Mouse (Mus musculus) stomach, embryonic 15.5 days (tissue): ENCODE results near the gene Pmf1. TPM values are rescaled to one million over a fixed set of nuclear protein-coding genes. Genes with fewer than 3 reads are reported as not detected.

Source experiments
- ATAC-seq: fragments of 200-750 bp; cut with Nextera tagmentation; 2 replicates; pipeline ENCODE4 v1.8.0; 2017; ENCODE audit warnings: low read depth, moderate number of reproducible peaks, moderate TSS enrichment; ENCODE audit not compliant: insufficient read depth, low FRiP score
- H3K27ac ChIP-seq: fragments of 300-500 bp; sonication (generic); 2 replicates; pipeline ENCODE4 v1.5.1; 2015; ENCODE audit warnings: mild to moderate bottlenecking, inconsistent platforms
- H3K27me3 ChIP-seq: fragments of 300-500 bp; sonication (generic); replicated peaks from 2 replicates; pipeline ENCODE4 v1.6.1; 2015; ENCODE audit warnings: inconsistent platforms
- H3K36me3 ChIP-seq: fragments of 300-500 bp; sonication (generic); 2 replicates; pipeline ENCODE4 v1.6.1; 2015; ENCODE audit warnings: inconsistent platforms
- H3K4me1 ChIP-seq: fragments of 300-500 bp; sonication (generic); 2 replicates; pipeline ENCODE4 v1.6.1; 2015; ENCODE audit warnings: inconsistent platforms
- H3K4me2 ChIP-seq: fragments of 300-500 bp; sonication (generic); 2 replicates; pipeline ENCODE4 v1.6.1; 2015; ENCODE audit warnings: mild to moderate bottlenecking, inconsistent platforms
- H3K4me3 ChIP-seq: fragments of 300-500 bp; sonication (generic); replicated peaks from 2 replicates; pipeline ENCODE4 v1.5.1; 2015; ENCODE audit warnings: inconsistent platforms
- H3K9ac ChIP-seq: fragments of 300-500 bp; sonication (generic); 2 replicates; pipeline ENCODE4 v1.6.1; 2015; ENCODE audit warnings: inconsistent platforms
- H3K9me3 ChIP-seq: fragments of 300-500 bp; sonication (generic); 2 replicates; pipeline ENCODE4 v1.6.1; 2016; ENCODE audit warnings: inconsistent platforms
- WGBS: fragments of 180-500 bp; shearing (Covaris S2); methylation state at CpG from one replicate; pipeline ENCODE4 v1.1.7; 2015; 5-methylcytosine and 5-hydroxymethylcytosine counted together
- polyA plus RNA-seq: library from polyadenylated mRNA; unstranded; fragments of >200 nt; fragmentation: Nextera tagmentation; extraction: Ambion mirVana; gene quantifications from 2 replicates; pipeline ENCODE4 v1.2.1, GENCODE M21; 2015

Gene Pmf1
- polyA plus RNA-seq, 1 experiment from 2014 or later: 115 TPM

DNA sequence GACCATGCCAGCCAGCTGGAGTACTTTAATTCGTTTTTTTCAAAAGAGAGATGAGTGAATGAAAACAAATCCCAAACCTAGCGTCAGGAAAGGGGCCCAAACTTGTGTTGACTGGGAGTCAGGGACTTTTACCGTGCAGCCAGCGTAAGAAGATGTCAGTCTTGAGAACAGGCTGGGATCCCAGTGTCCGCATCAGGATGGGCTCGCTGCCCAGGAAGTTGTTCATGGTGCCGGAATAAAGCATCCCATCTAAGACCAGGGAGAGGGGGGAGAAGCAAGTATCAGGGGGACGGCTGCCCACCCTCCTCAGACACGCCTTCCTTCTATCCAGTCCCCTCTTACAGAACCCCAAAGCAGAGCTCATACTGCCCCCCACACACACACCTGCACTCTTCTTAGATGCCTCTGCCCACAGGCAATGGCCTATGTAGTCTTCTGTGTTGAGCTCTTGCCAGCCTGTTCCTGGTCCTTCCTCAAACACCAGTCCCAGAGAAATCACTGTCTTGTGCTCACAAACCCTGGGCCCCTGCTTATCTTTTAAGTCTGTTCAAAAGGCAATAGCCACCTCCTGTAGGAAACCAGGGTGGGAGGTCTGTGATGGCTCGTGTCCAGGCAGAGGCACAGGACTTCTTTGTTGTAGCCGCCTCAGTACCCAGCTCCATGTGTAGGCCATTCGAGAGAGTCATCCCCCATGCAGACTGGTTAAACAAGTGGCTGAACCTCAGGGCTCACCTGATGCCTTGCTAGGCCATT is 40.4 kb upstream of the Pmf1 start:
- H3K27ac ChIP-seq: no peak overlapping the region
- H3K4me1 ChIP-seq: peaks cover 38% of the 10 kb centered on the region
- no peak overlapping the region for H3K4me3 ChIP-seq
- no peak overlapping the region for H3K9ac ChIP-seq
- WGBS: 65% methylated on average over 12 of the region's 12 CpGs
- H3K4me2 ChIP-seq: no peak overlapping the region
- H3K27me3 ChIP-seq: no peaks in the 10 kb centered on the region
- ATAC-seq: no peak
- H3K9me3 ChIP-seq: no peaks in the 10 kb centered on the region
- H3K36me3 ChIP-seq: no peaks in the 10 kb centered on the region; the same call in 1 of the 2 replicates

DNA sequence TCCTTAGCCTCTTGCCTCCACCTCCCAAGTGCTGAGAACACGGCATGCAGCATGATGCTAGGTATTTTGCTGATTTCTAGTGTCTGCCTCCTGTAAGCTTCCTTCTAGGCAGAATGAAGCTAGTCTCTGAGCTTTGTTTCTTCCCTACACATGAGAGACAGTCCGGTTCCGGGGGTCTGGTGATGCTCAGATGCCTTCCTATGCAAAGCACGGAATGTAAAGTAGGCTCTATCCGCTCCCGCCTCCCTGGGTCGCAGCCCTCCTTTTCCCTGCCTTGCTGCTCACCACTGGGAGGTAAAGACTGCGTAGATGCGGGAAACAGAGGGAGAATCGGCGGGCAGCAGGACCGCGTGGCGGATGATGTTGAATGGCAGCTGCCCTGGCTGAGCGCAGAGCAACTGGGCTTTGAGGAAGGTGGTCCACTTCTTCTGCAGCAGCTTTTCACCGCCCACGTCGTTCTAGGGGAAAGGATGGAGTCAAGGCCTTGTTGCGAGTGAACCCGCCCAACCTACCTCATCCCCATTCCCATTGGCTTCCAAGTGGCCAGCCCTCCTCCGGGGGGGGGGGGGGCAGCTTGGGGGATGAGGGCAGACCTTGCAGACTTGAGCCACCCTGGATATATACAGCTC is 39.4 kb upstream of the Pmf1 start:
- Histone ChIP-seq H3K27me3 (no peaks in the 10 kb centered on the region), H3K4me1 (peaks cover 30% of the 10 kb centered on the region), H3K4me3 (peak overlapping the region; percentile 28), H3K9me3 (no peaks in the 10 kb centered on the region), H3K36me3 (no peaks in the 10 kb centered on the region; the same call in 1 of the 2 replicates), H3K27ac (peak overlapping the region; percentile 26; the same call in 1 of the 2 replicates), H3K9ac (no peak overlapping the region), H3K4me2 (peak overlapping the region; percentile 53)
- WGBS: 16% methylated on average over 21 of the region's 21 CpGs
- ATAC-seq: no peak

DNA sequence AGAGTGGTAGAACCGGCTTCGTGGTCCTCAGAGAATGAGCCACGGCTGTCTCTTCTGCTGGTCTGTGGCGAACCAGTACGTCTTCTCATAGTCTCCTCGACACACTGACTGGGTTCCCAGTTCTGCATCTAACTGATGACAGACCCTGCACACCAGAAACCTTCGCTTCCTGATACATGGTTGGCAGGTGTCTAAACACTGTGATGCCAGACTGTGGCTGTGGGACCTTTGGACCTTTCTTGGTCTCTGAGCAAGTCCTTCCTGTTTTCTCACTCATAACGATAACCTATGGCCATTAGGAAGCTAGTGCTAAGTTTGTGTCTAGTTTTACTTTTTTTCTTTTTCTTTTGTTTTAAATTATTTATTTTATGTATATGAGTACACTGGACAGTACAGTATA is 38.3 kb upstream of the Pmf1 start:
- Histone ChIP-seq H3K9ac (no peak overlapping the region), H3K9me3 (no peaks in the 10 kb centered on the region), H3K27ac (peak overlapping the region; percentile 48; the same call in 1 of the 2 replicates), H3K4me1 (peaks cover 29% of the 10 kb centered on the region), H3K36me3 (no peaks in the 10 kb centered on the region; the same call in 1 of the 2 replicates), H3K4me3 (no peak overlapping the region), H3K4me2 (no peak overlapping the region), H3K27me3 (no peaks in the 10 kb centered on the region)
- no peak for ATAC-seq
- WGBS: 80% methylated on average over 8 of the region's 8 CpGs

DNA sequence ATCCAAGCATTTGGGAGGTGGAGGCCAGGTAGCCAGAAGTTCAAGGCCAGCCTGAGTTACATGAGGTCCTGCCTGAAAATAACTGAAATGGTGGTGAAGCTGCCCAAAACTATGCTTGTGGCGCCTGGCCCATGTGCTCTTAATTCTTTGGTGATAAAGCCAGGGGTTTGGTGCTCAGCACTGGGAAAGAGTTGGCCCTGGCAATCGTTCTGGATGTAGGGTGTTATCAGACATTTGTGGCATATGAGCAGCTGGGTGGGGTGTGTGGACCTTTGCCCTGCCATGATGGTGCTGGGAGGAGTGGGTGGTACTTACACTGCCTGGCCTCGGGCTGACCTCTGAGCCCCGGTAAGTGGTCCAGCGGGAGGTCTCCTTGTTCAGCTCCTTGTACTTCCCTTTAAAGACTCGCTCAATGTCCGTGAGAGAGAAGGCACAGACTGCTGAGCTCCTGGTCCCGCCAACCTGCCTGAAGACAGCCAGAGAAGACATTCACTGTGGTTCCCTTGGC is 37.6 kb upstream of the Pmf1 start:
- WGBS: 57% methylated on average over 8 of the region's 8 CpGs

DNA sequence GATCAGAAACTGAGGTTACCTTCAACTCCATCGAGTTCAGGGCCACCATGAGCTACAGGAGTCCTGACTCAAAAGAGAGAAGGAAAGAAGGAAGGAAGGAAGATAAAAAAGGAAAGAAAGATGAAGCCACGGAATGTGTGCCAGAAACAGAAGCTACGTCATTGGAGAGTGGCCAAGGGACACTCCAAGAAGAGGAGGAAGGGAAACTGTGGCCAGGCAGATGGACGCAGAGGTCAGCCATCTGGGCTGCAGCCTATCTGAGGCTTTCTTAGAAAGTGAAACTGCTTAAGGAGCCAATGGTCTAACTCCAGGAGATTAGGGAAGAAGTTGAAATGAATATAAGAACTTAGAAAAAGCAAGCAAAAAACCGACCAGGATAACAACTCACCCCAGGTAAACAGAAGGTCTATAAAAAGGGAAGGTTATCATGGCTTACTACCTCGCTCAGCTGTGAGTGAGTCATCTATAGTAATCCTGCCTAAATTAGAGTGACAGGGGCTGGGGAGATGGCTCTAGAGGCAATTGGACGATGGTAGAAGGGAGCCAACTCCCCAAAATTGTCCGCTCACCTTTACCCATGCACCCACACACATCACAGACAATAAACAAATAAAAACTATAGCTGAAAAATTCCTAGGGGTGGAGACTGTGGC is 36.5 kb upstream of the Pmf1 start:
- no peaks in the 10 kb centered on the region for H3K9me3 ChIP-seq
- no peak for ATAC-seq
- 56% methylated on average over 8 of the region's 8 CpGs for WGBS

More for the DNA sequence above, 37.6 kb upstream of the Pmf1 start:
- H3K9me3 ChIP-seq: no peaks in the 10 kb centered on the region
- H3K27me3 ChIP-seq: no peaks in the 10 kb centered on the region
- ATAC-seq: no peak
- H3K4me1 ChIP-seq: peaks cover 29% of the 10 kb centered on the region
- no peak overlapping the region for H3K9ac ChIP-seq
- H3K27ac ChIP-seq: peak overlapping the region; percentile 48; the same call in 1 of the 2 replicates
- no peaks in the 10 kb centered on the region; the same call in 1 of the 2 replicates for H3K36me3 ChIP-seq
- no peak overlapping the region for H3K4me3 ChIP-seq
- H3K4me2 ChIP-seq: no peak overlapping the region

DNA sequence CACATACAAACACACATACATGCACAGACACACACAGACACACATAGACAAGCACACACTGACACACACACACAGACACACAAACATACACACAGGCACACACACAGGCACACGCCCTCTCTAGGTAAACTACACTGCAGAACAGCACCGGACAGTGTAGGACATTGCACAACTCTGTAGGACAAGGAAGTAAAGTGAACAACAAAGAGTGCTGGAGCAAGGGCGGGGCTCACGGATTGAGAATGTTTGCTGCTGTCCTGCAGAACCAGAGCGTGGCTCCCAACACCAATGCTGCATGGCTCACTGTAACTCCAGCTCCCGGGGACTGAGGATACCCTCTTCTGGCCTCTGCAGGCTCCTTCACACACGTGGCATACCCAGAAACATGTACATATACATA is 32.8 kb upstream of the Pmf1 start:
- peak; percentile 75 for ATAC-seq

More for the DNA sequence above, 36.5 kb upstream of the Pmf1 start:
- Histone ChIP-seq H3K4me1 (peaks cover 29% of the 10 kb centered on the region), H3K4me2 (no peak overlapping the region), H3K27ac (peak overlapping the region; percentile 31; the same call in 1 of the 2 replicates), H3K9ac (no peak overlapping the region), H3K27me3 (no peaks in the 10 kb centered on the region), H3K4me3 (no peak overlapping the region), H3K36me3 (no peaks in the 10 kb centered on the region; the same call in 1 of the 2 replicates)

DNA sequence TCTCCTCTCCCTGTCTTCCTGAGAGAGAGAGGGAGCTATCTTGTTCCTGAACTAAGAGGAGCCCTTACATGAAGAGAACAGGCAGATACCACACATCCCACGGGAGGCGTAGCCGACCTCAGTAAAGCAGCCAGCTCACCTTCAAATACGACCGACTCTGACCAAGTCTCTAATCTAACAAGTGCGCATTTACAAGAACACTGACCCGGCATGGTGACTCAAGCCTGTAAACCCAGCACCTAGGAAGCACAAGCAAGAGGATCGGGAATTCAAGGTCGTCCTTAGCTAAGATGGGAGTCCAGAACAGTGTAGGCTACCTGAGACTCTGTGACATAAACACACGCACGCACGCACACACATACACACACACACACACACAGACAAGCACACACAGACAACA is 32.4 kb upstream of the Pmf1 start:
- no peak overlapping the region for H3K9ac ChIP-seq
- WGBS: 72% methylated on average over 12 of the region's 12 CpGs
- H3K36me3 ChIP-seq: no peaks in the 10 kb centered on the region; the same call in 1 of the 2 replicates
- no peaks in the 10 kb centered on the region for H3K27me3 ChIP-seq
- ATAC-seq: no peak
- no peak overlapping the region for H3K4me2 ChIP-seq
- no peak overlapping the region for H3K27ac ChIP-seq
- no peak overlapping the region for H3K4me3 ChIP-seq
- no peaks in the 10 kb centered on the region for H3K9me3 ChIP-seq
- peaks cover 16% of the 10 kb centered on the region for H3K4me1 ChIP-seq

More for the DNA sequence above, 32.8 kb upstream of the Pmf1 start:
- Histone ChIP-seq H3K9ac (no peak overlapping the region), H3K4me1 (peaks cover 14% of the 10 kb centered on the region), H3K9me3 (no peaks in the 10 kb centered on the region), H3K36me3 (no peaks in the 10 kb centered on the region; the same call in 1 of the 2 replicates), H3K27me3 (no peaks in the 10 kb centered on the region), H3K4me3 (no peak overlapping the region), H3K4me2 (no peak overlapping the region), H3K27ac (no peak overlapping the region)
- 54% methylated on average over 7 of the region's 7 CpGs for WGBS

DNA sequence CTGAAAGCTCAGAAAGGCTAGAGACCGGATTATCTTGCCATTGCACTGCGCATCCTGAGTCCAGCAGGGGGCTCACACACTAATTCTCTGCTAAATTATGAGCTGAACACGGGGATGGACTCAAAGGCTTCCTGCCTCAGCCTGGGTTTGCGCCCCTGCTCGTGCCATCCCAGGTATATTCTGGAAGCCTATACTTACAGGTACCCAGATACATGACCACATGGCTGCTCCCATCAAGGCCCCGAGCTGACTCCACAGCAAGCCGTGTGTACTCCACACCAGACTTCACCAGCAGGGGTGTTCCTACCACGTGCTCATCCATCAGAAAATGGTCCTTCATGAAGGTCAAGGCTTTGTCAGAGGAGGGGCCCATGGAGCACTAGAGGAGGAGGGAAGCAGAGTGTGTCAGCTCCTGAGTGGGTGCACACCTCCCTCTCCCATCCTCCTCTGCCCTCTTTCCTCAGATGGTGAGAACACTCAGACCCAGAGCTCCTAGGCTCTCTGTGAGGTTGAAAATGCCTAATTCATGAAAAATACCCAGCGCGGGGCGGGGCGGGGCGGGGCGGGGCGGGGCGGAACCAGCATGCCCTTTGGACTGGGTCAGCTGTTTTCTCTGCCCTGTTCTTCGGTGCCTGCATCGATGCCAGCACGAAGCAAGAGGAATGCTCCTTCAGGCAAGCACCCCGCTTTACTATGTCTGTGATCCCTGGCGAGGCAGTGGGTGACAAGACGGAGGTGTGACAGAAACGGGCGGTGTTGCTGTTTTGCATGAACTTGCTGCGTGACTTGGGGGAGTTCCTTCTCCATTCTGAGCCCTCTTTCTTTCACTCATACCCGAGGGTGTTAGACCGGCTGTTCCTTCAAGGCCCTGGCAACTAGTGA is 30.6 kb upstream of the Pmf1 start:
- Histone ChIP-seq H3K9me3 (no peaks in the 10 kb centered on the region), H3K4me2 (peak overlapping the region; percentile 38), H3K27me3 (no peaks in the 10 kb centered on the region), H3K4me1 (peaks cover 18% of the 10 kb centered on the region), H3K36me3 (no peaks in the 10 kb centered on the region; the same call in 1 of the 2 replicates), H3K9ac (no peak overlapping the region), H3K4me3 (no peak overlapping the region), H3K27ac (no peak overlapping the region)
- no peak for ATAC-seq
- 18% methylated on average over 27 of the region's 27 CpGs for WGBS

DNA sequence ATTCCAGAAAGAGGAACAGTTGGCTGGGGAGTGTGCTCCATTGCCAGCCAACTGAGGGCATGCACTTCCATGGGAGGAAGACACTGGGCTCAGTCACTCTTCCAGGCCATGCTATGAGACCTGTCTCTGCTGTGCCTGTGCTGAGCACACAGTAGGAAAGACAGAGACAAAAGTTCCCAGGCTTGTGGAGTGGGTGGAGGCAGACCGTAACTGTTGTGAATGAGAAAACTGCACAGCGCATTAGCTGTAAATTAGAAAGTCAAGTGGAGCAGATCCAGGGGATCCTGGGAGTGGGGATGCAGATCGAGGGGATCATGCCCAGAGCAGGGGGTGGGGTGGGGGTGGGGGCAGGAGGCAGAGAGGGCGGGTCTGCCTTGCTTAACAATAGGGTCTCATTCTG is 29.5 kb upstream of the Pmf1 start:
- WGBS: 68% methylated on average over 4 of the region's 4 CpGs
- no peak overlapping the region for H3K27ac ChIP-seq
- no peak overlapping the region for H3K9ac ChIP-seq
- H3K36me3 ChIP-seq: no peaks in the 10 kb centered on the region
- H3K4me2 ChIP-seq: no peak overlapping the region
- no peaks in the 10 kb centered on the region for H3K27me3 ChIP-seq
- H3K9me3 ChIP-seq: no peaks in the 10 kb centered on the region
- no peak for ATAC-seq
- no peak overlapping the region for H3K4me3 ChIP-seq
- peaks cover 18% of the 10 kb centered on the region for H3K4me1 ChIP-seq

DNA sequence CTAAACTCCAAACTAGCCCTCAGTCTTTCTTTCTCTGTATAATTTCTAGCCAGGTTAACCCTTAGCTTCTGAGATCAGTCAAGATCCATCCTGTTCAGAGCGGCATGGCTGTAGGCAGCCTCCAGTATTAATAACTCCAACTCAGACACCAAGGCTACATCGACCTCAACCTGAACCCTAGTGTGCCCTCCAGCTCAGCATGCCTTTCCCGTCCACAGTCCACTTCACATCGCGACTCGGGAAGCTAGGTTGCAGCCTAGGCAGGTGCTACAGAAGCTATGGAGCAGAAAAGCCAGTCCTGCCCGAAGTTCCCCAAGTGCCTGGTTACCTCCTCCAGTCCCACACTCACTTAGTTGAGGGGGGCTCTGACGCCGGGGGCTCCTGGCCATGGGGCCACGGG is 27.3 kb upstream of the Pmf1 start:
- H3K4me3 ChIP-seq: no peak overlapping the region
- H3K9me3 ChIP-seq: no peaks in the 10 kb centered on the region
- WGBS: 71% methylated on average over 10 of the region's 10 CpGs
- no peak for ATAC-seq
- no peak overlapping the region for H3K27ac ChIP-seq
- peaks cover 18% of the 10 kb centered on the region for H3K4me1 ChIP-seq
- no peak overlapping the region for H3K9ac ChIP-seq
- H3K27me3 ChIP-seq: no peaks in the 10 kb centered on the region
- H3K36me3 ChIP-seq: no peaks in the 10 kb centered on the region
- H3K4me2 ChIP-seq: no peak overlapping the region
